Mouse (Mus musculus) stomach, embryonic 15.5 days (tissue): ENCODE measurements around the gene Slc4a1. TPM values are rescaled to one million over a fixed set of nuclear protein-coding genes. Genes with fewer than 3 reads are reported as not detected.

Source experiments
- ATAC-seq: fragments of 200-750 bp; cut with Nextera tagmentation; 2 replicates; pipeline ENCODE4 v1.8.0; 2017; ENCODE audit warnings: low read depth, moderate number of reproducible peaks, moderate TSS enrichment; ENCODE audit not compliant: insufficient read depth, low FRiP score
- H3K27ac ChIP-seq: fragments of 300-500 bp; sonication (generic); 2 replicates; pipeline ENCODE4 v1.5.1; 2015; ENCODE audit warnings: mild to moderate bottlenecking, inconsistent platforms
- H3K27me3 ChIP-seq: fragments of 300-500 bp; sonication (generic); replicated peaks from 2 replicates; pipeline ENCODE4 v1.6.1; 2015; ENCODE audit warnings: inconsistent platforms
- H3K36me3 ChIP-seq: fragments of 300-500 bp; sonication (generic); 2 replicates; pipeline ENCODE4 v1.6.1; 2015; ENCODE audit warnings: inconsistent platforms
- H3K4me1 ChIP-seq: fragments of 300-500 bp; sonication (generic); 2 replicates; pipeline ENCODE4 v1.6.1; 2015; ENCODE audit warnings: inconsistent platforms
- H3K4me2 ChIP-seq: fragments of 300-500 bp; sonication (generic); 2 replicates; pipeline ENCODE4 v1.6.1; 2015; ENCODE audit warnings: mild to moderate bottlenecking, inconsistent platforms
- H3K4me3 ChIP-seq: fragments of 300-500 bp; sonication (generic); replicated peaks from 2 replicates; pipeline ENCODE4 v1.5.1; 2015; ENCODE audit warnings: inconsistent platforms
- H3K9ac ChIP-seq: fragments of 300-500 bp; sonication (generic); 2 replicates; pipeline ENCODE4 v1.6.1; 2015; ENCODE audit warnings: inconsistent platforms
- H3K9me3 ChIP-seq: fragments of 300-500 bp; sonication (generic); 2 replicates; pipeline ENCODE4 v1.6.1; 2016; ENCODE audit warnings: inconsistent platforms
- WGBS: fragments of 180-500 bp; shearing (Covaris S2); methylation state at CpG from one replicate; pipeline ENCODE4 v1.1.7; 2015; 5-methylcytosine and 5-hydroxymethylcytosine counted together
- polyA plus RNA-seq: library from polyadenylated mRNA; unstranded; fragments of >200 nt; fragmentation: Nextera tagmentation; extraction: Ambion mirVana; gene quantifications from 2 replicates; pipeline ENCODE4 v1.2.1, GENCODE M21; 2015

The Slc4a1 gene
- polyA plus RNA-seq, 1 experiment from 2014 or later, result 68.8 TPM

DNA sequence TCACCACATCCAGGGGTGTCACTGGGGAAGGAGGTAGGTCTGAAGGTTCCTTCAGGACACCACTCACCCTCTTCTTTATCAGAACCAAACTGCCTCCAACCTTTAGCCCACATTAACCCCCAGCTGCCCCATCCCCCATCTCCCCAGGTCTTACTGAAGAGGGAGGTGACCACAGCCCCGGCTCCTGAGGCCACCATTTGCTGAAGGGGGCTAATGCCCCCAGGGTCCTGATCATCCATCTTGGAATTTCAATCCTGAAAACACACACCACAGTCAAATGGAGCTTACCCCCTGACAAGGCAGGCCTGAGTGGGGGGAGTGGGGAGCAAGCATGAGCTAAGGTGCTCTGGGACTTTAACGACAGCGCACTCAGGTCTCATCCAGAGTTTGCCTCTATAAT, 40.4 kb upstream of the Slc4a1 start:
- H3K4me3 ChIP-seq, result peak overlapping the region; percentile 90
- 1% methylated on average over 3 of the region's 3 CpGs for WGBS
- peak overlapping the region; percentile 86; the same call in 1 of the 2 replicates for H3K9ac ChIP-seq
- no peaks in the 10 kb centered on the region for H3K9me3 ChIP-seq
- ATAC-seq, result no peak
- H3K27ac ChIP-seq, result peak overlapping the region; percentile 94
- H3K4me1 ChIP-seq, result peaks cover 22% of the 10 kb centered on the region
- peaks cover 19% of the 10 kb centered on the region for H3K36me3 ChIP-seq
- peak overlapping the region; percentile 86 for H3K4me2 ChIP-seq
- H3K27me3 ChIP-seq, result peaks cover 4% of the 10 kb centered on the region; the same call in 1 of the 2 replicates

DNA sequence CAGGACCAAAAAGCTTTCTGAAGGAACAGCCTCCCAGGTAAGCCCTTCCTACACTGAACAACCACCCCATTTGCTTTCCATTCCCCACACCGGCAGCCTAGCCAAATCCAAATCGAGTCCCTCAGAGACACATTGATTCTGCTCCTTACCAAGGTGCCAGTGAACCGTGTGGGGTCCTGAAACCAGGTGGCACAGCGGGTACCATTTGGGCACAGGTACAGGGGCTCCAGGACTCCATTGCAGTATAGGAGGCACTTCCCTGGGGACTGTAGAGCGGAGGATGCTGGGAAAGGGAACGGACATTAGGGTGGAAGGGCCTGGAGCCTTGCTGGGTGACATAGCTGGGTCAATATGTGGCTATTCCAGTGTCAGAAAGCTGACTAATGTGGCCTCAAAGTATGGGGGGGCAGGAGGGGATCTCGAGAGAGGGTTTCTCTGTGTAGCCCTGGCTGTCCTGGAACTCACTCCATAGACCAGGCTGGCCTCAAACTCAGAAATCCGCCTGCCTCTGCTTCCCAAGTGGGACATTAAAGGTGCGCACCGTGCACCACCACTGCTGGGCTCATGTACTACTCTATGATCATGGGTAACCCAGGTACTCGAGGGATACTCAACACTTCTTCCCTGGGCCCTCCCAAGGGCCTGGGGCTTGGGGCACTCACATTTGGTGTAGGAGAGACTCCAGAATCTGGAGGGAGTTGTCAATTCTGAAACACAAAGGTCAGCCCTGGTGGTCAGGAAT, 39.7 kb upstream of the Slc4a1 start:
- H3K9me3 ChIP-seq, result no peaks in the 10 kb centered on the region
- peaks cover 18% of the 10 kb centered on the region for H3K4me1 ChIP-seq
- H3K4me3 ChIP-seq, result peak overlapping the region; percentile 90
- H3K9ac ChIP-seq, result peak overlapping the region; percentile 86; the same call in 1 of the 2 replicates
- peaks cover 19% of the 10 kb centered on the region for H3K36me3 ChIP-seq
- peak overlapping the region; percentile 86 for H3K4me2 ChIP-seq
- no peak overlapping the region for H3K27ac ChIP-seq
- WGBS, result 83% methylated on average over 11 of the region's 11 CpGs
- ATAC-seq, result no peak
- peaks cover 5% of the 10 kb centered on the region; the same call in 1 of the 2 replicates for H3K27me3 ChIP-seq

DNA sequence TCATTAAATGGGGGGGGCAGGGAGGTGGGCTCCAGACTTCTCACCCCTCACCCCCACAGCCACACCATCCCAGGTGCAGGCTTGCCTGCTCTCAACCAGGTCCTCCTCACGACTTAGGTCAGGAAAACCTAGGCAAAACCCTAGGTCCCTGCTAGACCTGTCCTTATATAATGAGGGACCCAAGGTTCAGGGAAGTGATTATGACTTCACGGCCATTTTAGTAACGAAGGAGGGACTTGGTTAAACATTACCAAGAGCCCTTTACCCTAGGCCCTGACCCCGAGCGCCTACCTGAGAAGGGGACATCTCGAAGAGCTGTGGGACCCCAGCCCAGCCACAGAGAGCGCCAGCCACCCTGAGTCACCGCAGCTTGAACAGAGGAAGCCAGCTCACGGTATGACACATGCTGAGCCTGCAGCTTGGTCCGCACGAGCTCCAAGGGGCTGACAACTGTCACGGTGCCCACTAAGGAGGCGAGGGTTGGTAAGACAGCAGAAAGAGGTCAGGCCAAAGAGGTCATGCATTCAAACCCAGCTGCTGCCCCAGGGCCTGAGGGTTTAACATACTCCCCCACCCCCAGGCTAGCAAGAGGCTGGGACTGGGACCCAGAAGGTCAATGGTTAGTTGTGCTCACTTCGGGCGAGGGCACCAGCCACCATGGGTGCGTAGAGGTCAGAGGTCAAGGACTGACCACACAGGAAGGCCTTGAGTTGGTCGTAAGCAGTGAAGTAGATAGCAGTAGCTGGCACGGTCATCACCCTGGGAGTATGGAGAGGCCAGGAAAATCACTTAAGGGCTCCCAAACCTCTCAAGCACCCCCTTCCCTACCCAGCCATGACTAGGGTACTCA, 38.4 kb upstream of the Slc4a1 start:
- peaks cover 11% of the 10 kb centered on the region for H3K27me3 ChIP-seq
- no peak overlapping the region for H3K4me3 ChIP-seq
- H3K4me1 ChIP-seq, result peaks cover 28% of the 10 kb centered on the region
- H3K36me3 ChIP-seq, result peaks cover 19% of the 10 kb centered on the region
- 76% methylated on average over 18 of the region's 18 CpGs for WGBS
- no peak for ATAC-seq
- H3K9me3 ChIP-seq, result no peaks in the 10 kb centered on the region
- H3K9ac ChIP-seq, result no peak overlapping the region
- H3K27ac ChIP-seq, result no peak overlapping the region
- no peak overlapping the region for H3K4me2 ChIP-seq

DNA sequence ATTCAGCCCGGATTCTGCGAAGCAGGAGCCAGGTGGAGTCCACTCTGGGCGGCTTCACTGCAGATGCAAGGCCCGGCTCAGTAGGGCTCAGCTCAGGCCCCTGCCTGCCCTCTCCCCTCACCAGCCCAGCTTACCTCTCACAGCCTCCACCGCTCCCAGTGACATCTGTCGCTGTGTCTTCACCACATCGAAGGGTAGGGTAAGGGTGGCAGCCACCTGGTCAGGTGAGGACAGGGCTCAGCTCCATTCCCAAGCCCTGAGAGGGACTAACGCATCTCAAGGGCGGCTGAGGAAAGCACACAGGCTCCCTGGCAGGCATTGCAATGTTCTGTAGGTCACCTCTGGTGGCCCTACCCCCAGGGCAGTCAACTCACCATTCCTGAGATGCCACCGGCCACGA, 37.7 kb upstream of the Slc4a1 start:
- ATAC-seq, result no peak
- no peaks in the 10 kb centered on the region for H3K9me3 ChIP-seq
- no peak overlapping the region for H3K4me3 ChIP-seq
- 93% methylated on average over 11 of the region's 11 CpGs for WGBS
- H3K27me3 ChIP-seq, result peaks cover 18% of the 10 kb centered on the region
- H3K4me2 ChIP-seq, result no peak overlapping the region
- no peak overlapping the region for H3K27ac ChIP-seq
- H3K9ac ChIP-seq, result no peak overlapping the region
- H3K4me1 ChIP-seq, result peaks cover 29% of the 10 kb centered on the region
- peaks cover 19% of the 10 kb centered on the region for H3K36me3 ChIP-seq

DNA sequence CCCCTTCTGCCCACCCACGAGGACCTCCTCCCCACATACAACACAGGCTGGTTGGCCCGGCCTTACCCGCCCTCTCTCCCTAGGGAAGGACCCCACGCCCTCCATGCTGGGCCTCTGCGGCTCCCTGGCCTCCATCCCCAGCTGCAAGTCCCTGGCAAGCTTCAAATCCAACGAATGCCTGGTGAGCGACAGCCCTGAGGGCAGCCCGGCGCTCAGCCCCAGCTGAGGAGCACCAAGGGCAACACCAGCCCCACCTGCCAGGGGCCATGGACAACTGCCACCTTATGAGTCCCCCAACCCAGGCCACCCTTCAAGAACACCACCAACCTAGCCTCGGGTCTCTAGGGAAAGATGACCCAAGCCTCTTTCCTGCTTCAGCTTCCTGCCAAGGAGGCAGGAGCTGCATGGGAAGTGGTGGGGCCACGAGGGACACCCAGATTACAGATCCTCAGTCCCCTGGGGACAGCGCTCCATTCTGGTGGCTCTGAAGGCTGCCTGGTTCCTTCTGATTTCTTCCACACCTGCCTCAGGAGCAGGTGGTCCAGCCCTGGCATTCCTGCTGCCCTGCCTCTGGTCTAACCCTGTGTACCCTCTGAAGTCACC, 36.0 kb upstream of the Slc4a1 start:
- H3K4me2 ChIP-seq, result no peak overlapping the region
- peaks cover 34% of the 10 kb centered on the region for H3K4me1 ChIP-seq
- H3K27me3 ChIP-seq, result peaks cover 27% of the 10 kb centered on the region
- 65% methylated on average over 12 of the region's 12 CpGs for WGBS
- no peak overlapping the region for H3K27ac ChIP-seq
- no peak overlapping the region for H3K4me3 ChIP-seq
- ATAC-seq, result no peak
- H3K36me3 ChIP-seq, result peaks cover 19% of the 10 kb centered on the region
- no peaks in the 10 kb centered on the region for H3K9me3 ChIP-seq
- H3K9ac ChIP-seq, result no peak overlapping the region

DNA sequence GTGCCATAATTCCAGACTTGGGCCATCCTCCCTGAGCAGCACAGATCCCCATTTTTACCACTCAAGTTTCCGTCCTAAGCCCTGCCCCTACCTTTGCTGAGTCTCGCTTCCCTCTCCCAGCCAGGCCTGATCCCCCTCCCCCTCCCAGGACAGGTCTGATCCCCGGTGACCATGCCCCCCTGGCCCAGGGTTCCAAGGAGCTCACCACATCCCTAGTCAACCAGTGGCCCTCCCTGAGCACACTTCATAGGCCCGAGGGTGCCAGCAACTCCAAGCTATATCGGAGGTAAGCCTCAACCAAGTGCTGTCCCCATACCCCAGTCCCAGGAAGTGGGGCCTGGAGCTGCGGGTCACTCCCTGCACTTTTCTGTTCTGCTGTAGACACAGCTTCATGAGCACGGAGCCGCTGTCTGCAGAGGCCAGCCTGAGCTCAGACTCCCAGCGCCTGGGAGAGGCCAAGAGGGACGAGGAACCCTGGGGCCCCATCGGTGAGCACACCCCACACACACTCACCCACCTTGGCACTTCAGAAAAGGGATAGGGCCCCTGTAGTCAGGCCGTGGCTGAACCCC, 34.6 kb upstream of the Slc4a1 start:
- 28% methylated on average over 12 of the region's 12 CpGs for WGBS
- H3K4me1 ChIP-seq, result peaks cover 24% of the 10 kb centered on the region
- ATAC-seq, result no peak
- H3K4me3 ChIP-seq, result no peak overlapping the region
- H3K27ac ChIP-seq, result no peak overlapping the region
- H3K4me2 ChIP-seq, result no peak overlapping the region
- H3K36me3 ChIP-seq, result peaks cover 19% of the 10 kb centered on the region
- no peaks in the 10 kb centered on the region for H3K9me3 ChIP-seq
- H3K9ac ChIP-seq, result no peak overlapping the region
- H3K27me3 ChIP-seq, result peaks cover 35% of the 10 kb centered on the region

DNA sequence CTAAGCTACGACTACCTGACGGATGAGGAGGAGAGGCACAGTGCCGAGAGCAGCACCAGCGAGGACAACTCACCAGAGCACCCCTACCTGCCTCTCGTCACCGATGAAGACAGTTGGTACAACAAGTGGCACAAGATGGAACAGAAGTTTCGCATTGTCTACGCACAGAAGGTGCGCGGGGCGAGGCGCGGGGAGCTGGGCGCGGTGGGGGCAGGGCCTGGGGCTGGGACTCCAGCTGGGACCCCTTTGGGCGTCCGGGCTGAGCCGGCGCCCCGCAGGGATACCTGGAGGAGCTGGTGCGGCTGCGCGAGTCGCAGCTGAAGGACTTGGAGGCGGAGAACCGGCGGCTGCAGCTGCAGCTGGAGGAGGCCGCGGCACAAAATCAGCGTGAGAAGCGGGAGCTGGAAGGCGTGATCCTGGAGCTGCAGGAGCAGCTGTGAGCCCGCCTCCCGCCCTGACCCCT, 33.6 kb upstream of the Slc4a1 start:
- ATAC-seq, result no peak
- under 1% methylated on average over 33 of the region's 34 CpGs for WGBS
- peak overlapping the region; percentile 59 for H3K4me2 ChIP-seq
- H3K4me1 ChIP-seq, result peaks cover 21% of the 10 kb centered on the region
- H3K4me3 ChIP-seq, result peak overlapping the region; percentile 20
- H3K27ac ChIP-seq, result no peak overlapping the region
- H3K27me3 ChIP-seq, result peaks cover 37% of the 10 kb centered on the region
- H3K9me3 ChIP-seq, result no peaks in the 10 kb centered on the region
- H3K36me3 ChIP-seq, result peaks cover 19% of the 10 kb centered on the region
- no peak overlapping the region for H3K9ac ChIP-seq

DNA sequence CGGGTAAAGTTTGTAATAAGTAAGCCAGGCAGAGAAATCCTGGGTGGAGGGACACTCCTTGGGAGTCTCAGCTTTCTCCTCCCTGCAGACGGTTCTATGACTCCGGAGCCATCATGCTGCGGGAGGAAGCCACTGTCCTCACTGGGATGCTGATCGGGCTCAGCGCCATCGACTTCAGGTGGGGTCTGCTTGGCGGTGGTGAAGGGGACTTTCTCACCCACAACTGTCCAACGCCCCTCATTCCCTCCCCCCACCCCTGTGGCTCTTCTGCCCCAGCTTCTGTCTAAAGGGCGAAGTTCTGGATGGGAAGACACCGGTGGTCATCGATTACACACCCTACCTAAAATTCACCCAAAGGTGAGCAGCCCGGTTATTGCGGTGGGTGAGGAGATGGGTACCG, 33.1 kb upstream of the Slc4a1 start:
- Histone ChIP-seq H3K4me1 (peaks cover 22% of the 10 kb centered on the region), H3K27me3 (peaks cover 40% of the 10 kb centered on the region), H3K36me3 (peaks cover 16% of the 10 kb centered on the region), H3K9ac (no peak overlapping the region), H3K27ac (no peak overlapping the region), H3K9me3 (no peaks in the 10 kb centered on the region), H3K4me3 (peak overlapping the region; percentile 20; the same call in 1 of the 2 replicates), H3K4me2 (peak overlapping the region; percentile 59)
- no peak for ATAC-seq
- WGBS, result 18% methylated on average over 15 of the region's 15 CpGs

DNA sequence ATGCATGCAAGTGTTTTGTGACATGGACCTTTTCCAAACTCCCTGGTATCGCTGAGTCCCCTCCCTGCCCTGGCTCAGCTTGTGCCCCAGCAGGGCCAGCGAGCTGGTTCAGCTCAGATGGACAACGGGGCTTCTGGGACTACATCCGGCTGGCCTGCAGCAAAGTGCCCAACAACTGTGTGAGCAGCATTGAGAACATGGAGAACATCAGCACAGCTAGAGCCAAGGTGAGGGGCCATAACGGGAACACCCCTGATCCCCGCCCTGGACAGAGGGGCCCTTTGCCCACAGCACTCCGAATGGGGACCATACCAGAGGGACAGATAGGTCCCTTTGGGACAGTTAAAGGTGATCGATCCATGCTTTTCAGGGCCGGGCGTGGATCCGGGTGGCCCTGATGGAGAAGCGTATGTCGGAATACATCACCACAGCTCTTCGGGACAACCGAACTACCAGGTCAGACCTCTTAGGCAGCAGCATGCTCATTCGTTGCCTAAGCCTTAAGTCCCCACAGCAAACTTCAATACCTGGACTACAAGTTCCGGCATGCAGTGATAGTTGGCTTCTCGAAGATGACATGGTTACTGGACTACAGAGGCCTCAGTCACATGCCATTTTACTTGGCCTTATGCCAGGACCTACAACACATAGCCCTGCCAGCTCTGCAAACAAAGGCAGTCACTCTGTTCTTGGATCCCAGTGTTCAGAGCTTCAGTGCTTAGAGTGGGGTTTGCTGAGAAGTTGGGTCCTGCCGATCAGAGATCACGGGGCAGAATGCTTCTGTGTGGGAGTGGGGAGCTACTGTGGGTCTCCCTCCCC, 32.2 kb upstream of the Slc4a1 start:
- Histone ChIP-seq H3K36me3 (peaks cover 7% of the 10 kb centered on the region), H3K4me3 (no peak overlapping the region), H3K9me3 (no peaks in the 10 kb centered on the region), H3K27ac (no peak overlapping the region), H3K9ac (no peak overlapping the region), H3K4me2 (no peak overlapping the region), H3K27me3 (peaks cover 40% of the 10 kb centered on the region), H3K4me1 (peaks cover 31% of the 10 kb centered on the region)
- no peak for ATAC-seq
- 73% methylated on average over 20 of the region's 20 CpGs for WGBS

DNA sequence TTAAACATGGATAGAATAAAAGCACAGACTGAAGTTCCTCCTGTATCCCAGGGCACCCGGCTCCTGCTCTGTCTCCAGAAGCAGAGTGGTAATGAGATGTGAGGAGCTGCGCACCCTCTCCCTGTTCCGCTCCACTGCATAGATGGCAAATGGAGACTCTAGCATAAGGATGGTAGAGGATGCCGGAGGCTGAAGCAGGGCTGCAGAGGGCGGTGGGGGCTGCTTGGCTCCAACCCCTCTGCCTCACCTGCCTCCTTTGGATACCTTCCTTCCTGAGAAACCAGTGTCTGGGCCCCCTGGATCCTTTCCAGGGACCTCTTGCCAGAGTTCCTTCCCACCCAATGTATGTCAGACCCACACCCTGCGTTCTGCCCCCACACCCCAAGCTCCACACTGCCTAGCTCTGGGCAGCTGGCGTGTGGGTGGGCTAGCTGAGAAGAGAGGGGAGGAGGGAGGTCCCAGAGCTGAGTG, 30.7 kb upstream of the Slc4a1 start:
- Histone ChIP-seq H3K27ac (no peak overlapping the region), H3K9ac (no peak overlapping the region), H3K9me3 (no peaks in the 10 kb centered on the region), H3K36me3 (no peaks in the 10 kb centered on the region), H3K27me3 (peaks cover 39% of the 10 kb centered on the region), H3K4me2 (no peak overlapping the region), H3K4me3 (no peak overlapping the region), H3K4me1 (peaks cover 38% of the 10 kb centered on the region)
- 75% methylated on average over 7 of the region's 7 CpGs for WGBS
- no peak for ATAC-seq

DNA sequence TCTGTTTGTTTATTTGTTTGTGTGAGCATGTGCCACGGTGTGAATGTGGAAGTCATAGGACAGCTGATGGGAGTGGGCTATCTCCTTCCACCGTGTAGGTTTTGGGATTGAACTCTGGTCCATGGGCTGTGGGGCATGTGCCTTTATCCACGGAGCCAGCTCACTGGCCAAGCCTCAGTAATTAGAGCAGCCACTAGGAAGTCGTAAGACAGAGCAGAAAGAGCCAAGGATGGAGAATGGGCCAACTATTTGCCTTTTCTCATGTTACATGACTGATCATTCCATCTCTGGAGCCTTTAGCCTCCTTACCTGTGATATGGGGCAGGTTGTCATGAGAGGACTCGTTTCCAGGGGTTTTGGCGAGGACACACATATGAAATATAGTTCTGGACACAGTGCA, 30.3 kb upstream of the Slc4a1 start:
- H3K9me3 ChIP-seq, result no peaks in the 10 kb centered on the region
- peaks cover 35% of the 10 kb centered on the region for H3K27me3 ChIP-seq
- ATAC-seq, result no peak
- peaks cover 38% of the 10 kb centered on the region for H3K4me1 ChIP-seq
- no peaks in the 10 kb centered on the region for H3K36me3 ChIP-seq
- WGBS, result 58% methylated on average over 6 of the region's 6 CpGs
- H3K9ac ChIP-seq, result no peak overlapping the region
- no peak overlapping the region for H3K27ac ChIP-seq
- no peak overlapping the region for H3K4me3 ChIP-seq
- no peak overlapping the region for H3K4me2 ChIP-seq
